Mouse (Mus musculus): ENCODE measurements around the gene Cstb.
"Not testable (repeated sequence)": the region's sequence is repeated elsewhere in the genome, so short reads cannot be mapped to it uniquely, and the experiment has no call there.

Cstb gene

DNA sequence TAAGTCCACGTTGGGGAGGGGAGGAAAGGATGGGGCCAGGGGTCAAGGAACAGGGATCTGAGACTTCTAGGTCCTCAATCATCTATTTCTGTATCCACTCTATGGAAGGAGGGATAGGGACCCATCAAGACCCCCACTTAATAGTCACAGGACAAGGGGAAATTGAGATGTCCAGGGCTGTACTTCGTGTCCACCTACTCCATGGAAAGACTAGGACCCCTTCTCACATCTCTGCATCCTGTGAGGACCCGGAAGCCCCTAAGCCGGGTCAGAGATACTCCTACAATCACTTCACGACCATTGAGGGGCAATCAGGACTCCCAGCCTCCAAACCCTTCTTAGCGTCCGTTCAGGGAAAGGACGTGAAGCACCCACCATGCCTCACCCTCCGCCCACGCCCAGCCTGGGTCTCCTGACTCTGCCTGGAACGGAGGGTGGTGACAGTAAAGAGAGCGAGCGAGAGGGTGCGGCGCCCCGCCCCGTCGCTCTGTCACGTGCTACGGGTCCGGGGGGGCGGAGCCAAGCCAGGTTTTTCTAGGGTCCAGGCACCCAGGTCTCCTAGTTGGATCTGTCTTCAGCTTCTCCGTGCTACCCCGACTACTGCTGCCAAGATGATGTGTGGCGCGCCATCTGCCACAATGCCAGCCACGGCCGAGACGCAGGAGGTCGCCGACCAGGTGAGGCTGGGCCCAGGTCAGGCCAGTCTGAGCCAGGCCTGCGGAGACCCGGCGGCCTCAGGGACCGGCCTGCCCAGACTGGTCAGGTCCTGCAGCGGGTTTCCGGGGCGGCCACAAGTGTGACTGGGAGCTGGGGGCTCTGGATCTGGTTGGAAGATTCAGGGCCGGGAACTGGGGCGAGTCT, at the start of gene Cstb:
Cstb (plus strand) TSS at position 489 of the 861 bp plus-strand sequence.
- peak; percentile 88 for DNase-seq

- DNase-seq: no peak
These were observed 47.0 kb upstream of the Cstb start for GRCm38 (mm10) chr10:78378516-78378915.

DNA sequence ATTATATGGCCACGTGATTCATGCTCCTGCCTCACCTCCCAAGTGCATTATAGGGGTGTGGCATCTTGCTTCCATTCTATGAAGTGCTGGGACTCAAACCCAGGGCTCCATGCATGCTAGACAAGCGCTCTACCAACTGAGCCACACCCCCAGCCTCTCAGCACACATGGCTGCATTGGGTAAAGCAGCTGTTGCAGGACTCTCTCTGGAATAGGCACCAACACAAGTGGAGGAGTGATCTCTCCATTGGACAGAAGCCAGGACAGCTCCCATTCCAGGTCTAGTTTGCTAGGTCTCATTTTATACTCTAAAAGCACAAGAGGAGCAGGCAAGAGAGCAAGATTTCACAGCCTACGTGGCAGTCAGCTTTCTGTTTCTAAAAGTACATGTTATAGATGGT, 41.9 kb upstream of the Cstb start:
- no peak for DNase-seq

- DNase-seq: peak; percentile 41
These were observed 39.9 kb upstream of the Cstb start for GRCm38 (mm10) chr10:78385520-78385919.

- peak; percentile 21 for DNase-seq
These were observed 37.1 kb upstream of the Cstb start for GRCm38 (mm10) chr10:78388216-78388980.

DNA sequence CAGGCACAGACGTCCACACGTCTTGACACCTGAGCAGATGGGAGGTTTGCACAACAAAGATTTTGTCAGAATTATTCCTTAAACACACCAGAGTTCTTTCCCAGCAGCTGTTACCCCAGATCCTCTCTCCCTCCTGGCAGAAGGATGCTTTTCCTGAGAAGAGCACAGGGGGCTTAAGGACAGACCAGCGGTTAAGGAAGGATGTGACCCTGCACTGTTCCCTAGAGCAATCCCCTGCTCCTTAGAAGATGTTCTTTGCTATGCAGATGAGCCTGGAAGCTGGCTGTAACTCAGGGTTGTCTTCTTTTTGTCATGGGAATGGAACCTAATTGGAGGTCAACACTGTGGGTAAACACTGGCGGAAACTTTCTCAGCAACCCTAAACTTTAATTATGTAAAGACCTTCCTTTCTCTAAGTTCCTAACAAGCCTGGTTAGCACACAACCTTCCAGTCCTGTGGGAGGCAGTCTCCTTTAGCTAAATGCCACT, 34.4 kb upstream of the Cstb start:
- DNase-seq: no peak

- DNase-seq: peak; percentile 77
These were observed 33.4 kb upstream of the Cstb start for GRCm38 (mm10) chr10:78392072-78392471.

DNA sequence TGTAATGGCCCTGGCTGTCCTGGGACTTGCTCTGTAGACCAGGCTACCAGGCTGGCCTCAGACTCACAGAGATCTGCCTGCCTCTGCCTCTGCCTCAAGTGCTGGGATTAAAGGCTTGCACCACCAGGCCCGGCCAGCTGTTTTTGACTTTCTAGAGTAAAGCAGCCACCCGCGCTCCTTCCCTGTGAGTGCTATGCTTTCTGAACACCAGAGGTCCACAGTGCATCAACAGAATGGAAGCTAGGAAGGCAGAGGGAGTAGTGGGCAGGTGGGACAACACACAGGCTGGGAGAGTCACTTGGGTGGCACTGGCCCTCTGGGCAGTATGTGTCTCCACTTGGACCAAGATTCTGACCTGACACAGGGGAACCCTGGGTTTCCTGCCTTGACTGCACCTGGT, 30.1 kb upstream of the Cstb start:
- DNase-seq: no peak

- DNase-seq: peak; percentile 91
These were observed 29.4 kb upstream of the Cstb start for GRCm38 (mm10) chr10:78395819-78396624.

DNA sequence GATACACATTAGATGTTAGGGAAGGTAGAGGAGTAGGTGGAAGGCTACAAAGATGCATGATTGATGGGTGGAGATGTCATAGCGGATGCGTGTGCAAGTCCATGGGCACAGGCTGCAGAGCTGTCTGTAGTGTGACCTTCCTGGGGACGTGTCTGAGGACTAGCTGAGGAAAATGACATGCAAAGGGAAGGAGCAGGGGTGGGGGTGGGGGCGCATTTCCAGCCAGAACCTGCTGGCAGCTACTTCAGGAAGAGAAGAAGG, 28.9 kb upstream of the Cstb start:
- no peak for DNase-seq

- peak; percentile 38 for DNase-seq
These were observed 26.3 kb upstream of the Cstb start for GRCm38 (mm10) chr10:78399090-78399657.

- DNase-seq: no peak
These were observed 24.3 kb upstream of the Cstb start for GRCm38 (mm10) chr10:78401127-78401526.

GRCm38 (mm10) chr10:78402301-78402922, 23.1 kb upstream of the Cstb start:
- DNase-seq: no peak

DNA sequence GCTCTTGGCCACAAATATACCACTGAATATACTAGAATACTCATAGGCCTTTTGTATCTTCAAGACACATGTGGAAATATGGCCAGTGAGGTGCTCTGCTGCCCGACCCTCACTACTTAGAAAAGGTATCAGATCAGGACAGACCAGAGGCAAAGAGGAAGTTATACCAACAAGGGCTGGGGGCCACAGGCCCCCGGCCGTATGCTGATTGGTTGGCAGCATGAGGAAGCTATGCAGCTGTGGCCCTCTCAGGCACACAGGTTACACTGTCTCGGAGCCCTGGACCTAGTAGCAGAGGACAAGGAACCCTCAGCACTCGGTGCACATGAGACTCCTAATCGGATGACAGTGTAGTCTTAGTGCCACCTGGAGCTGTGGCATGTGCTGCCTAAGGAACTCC, 19.3 kb upstream of the Cstb start:
- DNase-seq: peak; percentile 10

DNA sequence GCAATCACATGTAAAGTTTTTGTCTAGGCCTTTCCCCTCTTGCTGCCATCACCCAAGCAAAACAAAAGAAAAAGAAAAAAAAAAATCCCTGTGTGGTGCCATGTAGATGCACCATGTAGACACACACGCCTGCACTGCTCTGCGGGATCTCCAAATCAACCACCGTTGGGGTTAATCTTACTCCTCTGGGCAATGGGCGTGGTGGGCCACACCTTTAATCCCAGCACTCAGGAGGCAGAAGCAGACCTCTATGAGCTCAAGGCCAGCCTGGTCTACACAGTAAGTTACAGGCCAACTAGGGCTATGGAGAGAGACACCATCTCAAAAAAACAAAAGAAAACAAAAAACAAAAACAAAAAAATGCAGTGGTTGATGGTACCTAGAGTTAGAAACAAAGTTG, 18.3 kb upstream of the Cstb start:
- DNase-seq: no peak

DNA sequence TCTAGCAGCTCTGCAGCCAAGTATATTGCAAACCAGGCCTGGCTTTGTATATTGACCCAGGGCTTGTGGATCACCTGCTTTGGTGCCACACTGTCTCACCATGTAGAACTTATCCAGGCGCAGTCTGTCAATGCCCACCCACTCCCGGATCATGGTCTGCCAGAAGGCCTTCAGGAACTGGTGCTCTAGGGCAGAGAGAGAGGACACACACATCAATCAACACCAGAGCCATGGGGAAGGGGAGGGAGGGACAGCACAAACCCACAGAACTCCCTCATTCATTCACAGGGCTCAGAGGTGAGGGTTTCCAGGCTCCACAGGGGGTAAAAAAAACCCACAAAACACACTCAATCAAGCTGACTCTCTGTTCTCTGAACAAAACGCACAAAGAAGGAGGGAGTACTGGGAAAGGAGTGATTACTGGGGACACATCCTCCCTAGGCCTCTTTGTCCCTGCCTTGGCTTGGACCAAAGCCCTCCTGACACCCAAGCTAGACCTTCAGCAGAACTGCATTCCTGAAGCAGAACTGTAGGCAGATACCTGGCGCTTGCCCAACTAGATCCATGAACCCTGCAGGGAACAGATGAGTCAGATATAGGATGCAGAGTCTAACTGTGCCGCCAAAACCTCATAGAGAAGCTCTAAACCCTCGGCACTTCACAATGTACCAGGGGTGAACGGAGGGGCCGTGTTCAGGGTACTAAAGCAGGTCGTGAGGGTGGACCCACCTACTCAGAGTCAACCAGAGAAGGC, 16.3 kb upstream of the Cstb start:
- DNase-seq: no peak

DNA sequence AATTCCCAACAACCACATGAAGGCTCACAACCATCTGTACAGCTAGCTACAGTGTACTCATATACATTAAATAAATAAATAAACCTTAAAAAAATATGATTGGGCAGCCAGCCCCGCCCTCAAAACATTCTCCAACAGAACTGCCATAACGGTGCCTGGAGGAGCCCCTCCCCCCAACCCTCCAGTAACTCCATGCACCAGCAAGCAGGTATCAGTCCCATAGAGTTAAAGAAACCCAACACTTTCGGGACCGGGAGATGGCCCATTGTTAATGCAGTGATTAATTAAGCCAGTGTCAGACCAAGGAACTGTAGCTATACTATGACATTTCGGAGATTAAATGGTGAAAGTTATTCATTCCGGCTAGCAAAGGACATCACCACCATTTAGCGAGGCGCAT, 13.6 kb upstream of the Cstb start:
- no peak for DNase-seq

GRCm38 (mm10) chr10:78412319-78413151, 12.9 kb upstream of the Cstb start, which contains the start of gene Rrp1:
TSS of gene Rrp1 (minus strand) at chr10:78413043.
- peak; percentile 97 for DNase-seq

- no peak for DNase-seq
These were observed 12.3 kb upstream of the Cstb start for GRCm38 (mm10) chr10:78413152-78413520.

DNA sequence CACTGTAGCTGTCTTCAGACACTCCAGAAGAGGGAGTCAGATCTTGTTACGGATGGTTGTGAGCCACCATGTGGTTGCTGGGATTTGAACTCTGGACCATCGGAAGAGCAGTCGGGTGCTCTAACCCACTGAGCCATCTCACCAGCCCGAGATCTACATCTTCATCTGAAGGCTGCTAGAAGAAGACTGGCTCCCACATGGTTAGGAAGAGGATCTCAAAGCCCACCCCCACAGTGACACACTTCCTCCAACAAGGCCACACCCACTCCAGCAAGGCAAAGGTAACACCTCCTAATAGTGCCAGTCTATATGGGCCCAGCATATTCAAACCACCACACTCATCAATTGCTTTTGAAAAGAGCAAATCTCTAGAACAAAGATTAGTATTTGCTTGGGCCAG, 10.5 kb upstream of the Cstb start:
- not testable (repeated sequence) for DNase-seq

DNA sequence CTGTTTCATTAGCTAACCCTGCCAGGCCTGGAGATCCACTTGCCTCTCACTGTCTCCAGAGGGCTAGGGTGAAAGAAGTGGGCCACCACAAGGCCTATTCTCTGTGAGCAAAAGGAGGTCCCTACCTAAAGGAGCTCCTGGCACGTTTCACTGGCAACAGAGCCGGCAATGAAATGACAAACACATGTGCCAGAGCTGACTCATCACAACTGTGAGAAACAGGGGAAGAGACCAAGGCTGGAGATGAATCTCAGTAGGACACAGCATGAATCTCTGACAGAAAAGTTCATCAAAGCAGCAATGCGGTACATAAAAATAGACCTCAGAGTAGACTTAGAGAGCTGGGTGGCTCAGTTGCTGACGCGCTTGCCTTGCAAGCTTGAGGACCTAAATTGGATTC, 7.6 kb upstream of the Cstb start:
- no peak for DNase-seq
